Comparison of ENCODE assay signal across 8 mouse cellular contexts in the genomic region with DNA sequence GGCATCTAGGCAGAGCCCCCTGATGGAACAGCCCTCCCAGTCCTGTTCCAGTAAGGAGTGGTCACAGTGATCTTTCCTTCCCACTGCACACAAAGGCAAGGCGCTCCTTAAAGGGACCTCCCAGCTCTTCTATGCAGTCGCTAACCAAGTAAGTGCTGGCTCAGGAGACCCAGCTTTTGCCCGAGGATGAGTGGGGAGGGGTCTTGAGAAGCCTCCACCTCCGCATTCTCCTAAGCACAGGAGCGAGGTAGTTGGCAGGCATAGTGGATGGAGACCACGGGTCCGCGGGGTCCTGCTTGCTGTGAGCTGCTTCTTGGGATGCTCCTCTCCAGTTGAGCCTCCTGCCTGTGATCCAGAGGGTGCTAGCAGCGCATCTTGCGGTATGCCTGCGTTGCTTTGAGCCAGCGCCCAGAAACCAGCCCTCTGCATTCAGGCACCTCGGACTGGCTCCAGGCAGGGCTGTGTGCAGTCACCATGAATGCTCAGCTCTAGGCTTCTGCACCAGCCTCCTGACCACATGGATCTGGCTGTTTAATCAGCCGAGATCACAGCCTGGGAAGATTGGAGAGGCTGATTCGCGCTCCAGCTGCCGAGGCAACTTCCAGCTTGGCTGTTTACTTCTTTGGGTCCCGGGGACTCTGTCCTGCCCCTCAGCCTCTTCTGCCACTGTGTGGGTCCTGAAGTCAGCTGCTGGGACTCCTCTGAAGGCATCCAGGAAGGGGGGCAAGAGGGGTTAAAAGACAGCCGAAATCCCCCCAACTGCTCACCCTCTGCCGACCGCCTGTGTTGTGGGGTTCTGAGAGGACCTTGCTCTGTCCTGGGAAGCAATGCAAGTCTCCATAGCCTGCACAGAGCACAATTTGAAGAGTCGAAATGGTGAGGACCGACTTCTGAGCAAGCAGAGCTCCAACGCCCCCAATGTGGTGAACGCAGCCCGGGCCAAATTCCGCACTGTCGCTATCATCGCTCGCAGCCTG. TPM values are rescaled to one million over a fixed set of nuclear protein-coding genes. Genes with fewer than 3 reads are reported as not detected.
DNase-seq lines count a peak whose midpoint lies in the region; ATAC-seq lines count a peak whose summit lies in the region.

Kcnab1 (plus strand) TSS at position 440 of the 977 bp plus-strand sequence.

- H3K4me1 ChIP-seq in hindbrain, embryonic 16.5 days (ENCODE audit: control insufficient read depth, insufficient read depth, low read depth, low read length), result peaks cover 6% of the 10 kb centered on the region
- no peaks in the 10 kb centered on the region for H3K4me1 ChIP-seq in limb, embryonic 11.5 days (ENCODE audit: control insufficient read depth, insufficient read depth, low read length)
- H3K4me1 ChIP-seq in neural tube, embryonic 15.5 days, result peaks cover 21% of the 10 kb centered on the region

- under 1% methylated on average over 30 of the region's 30 CpGs for WGBS in hindbrain, embryonic 16.5 days
- WGBS in limb, embryonic 11.5 days, result under 1% methylated on average over 30 of the region's 30 CpGs
- WGBS in neural tube, embryonic 15.5 days, result 2% methylated on average over 30 of the region's 30 CpGs

- peak within 1 kb of the TSS; percentile 40 for H3K27ac ChIP-seq in hindbrain, embryonic 16.5 days (ENCODE audit: low read depth, low read length)
- no peak within 1 kb of the TSS for H3K27ac ChIP-seq in limb, embryonic 11.5 days (replicated peaks; ENCODE audit: low read depth, low read length)
- H3K27ac ChIP-seq in neural tube, embryonic 15.5 days (replicated peaks), result peak within 1 kb of the TSS; percentile 45

- H3K9ac ChIP-seq in hindbrain, embryonic 16.5 days (ENCODE audit: low read depth, low read length), result peak within 1 kb of the TSS; percentile 72
- peak within 1 kb of the TSS; percentile 49 for H3K9ac ChIP-seq in limb, embryonic 11.5 days (ENCODE audit: low read length)
- peak within 1 kb of the TSS; percentile 59 for H3K9ac ChIP-seq in neural tube, embryonic 15.5 days (replicated peaks)

- no peaks in the 10 kb centered on the region for H3K9me3 ChIP-seq in hindbrain, embryonic 16.5 days (ENCODE audit: control insufficient read depth, low read length)
- H3K9me3 ChIP-seq in limb, embryonic 11.5 days (ENCODE audit: control insufficient read depth, low read length), result no peaks in the 10 kb centered on the region
- no peaks in the 10 kb centered on the region for H3K9me3 ChIP-seq in neural tube, embryonic 15.5 days (replicated peaks)

- peak within 1 kb of the TSS; percentile 87 for H3K4me2 ChIP-seq in hindbrain, embryonic 16.5 days (ENCODE audit: low read length)
- H3K4me2 ChIP-seq in limb, embryonic 11.5 days (ENCODE audit: low read depth, severe bottlenecking), result peak within 1 kb of the TSS; percentile 92
- peak within 1 kb of the TSS; percentile 95 for H3K4me2 ChIP-seq in neural tube, embryonic 15.5 days

- H3K4me3 ChIP-seq in hindbrain, embryonic 16.5 days (ENCODE audit: low read length), result peak within 1 kb of the TSS; percentile 57
- peak within 1 kb of the TSS; percentile 32 for H3K4me3 ChIP-seq in limb, embryonic 11.5 days (ENCODE audit: low read depth, low read length)
- H3K4me3 ChIP-seq in neural tube, embryonic 15.5 days (replicated peaks), result peak within 1 kb of the TSS; percentile 53

- ATAC-seq in hindbrain, embryonic 16.5 days, result peak; percentile 93
- peak; percentile 65 for ATAC-seq in limb, embryonic 11.5 days (ENCODE audit: insufficient number of reproducible peaks, low FRiP score, low TSS enrichment, low read depth)
- peak; percentile 88 for ATAC-seq in neural tube, embryonic 15.5 days (ENCODE audit: low FRiP score)

- DNase-seq in ZHBTc4 (ENCODE audit: low read depth, low spot score) (peak; percentile 53), MN1 (ENCODE audit: low spot score) (no peak)
- DNase-seq in cerebellum, postnatal 10 days, result peak; percentile 78 to 83
- DNase-seq in frontal cortex, adult 2 months (ENCODE audit: extremely low spot score in 1 of 2, low spot score in 1 of 2), result peak in 1 of 2 experiments; percentile 60
- peak; percentile 61 for DNase-seq in limb, embryonic 11.5 days (ENCODE audit: low spot score)
- no peak for DNase-seq in urinary bladder, postnatal 10 days (ENCODE audit: low spot score)

- H3K27me3 ChIP-seq in hindbrain, embryonic 16.5 days (replicated peaks; ENCODE audit: control insufficient read depth, insufficient read depth, low read length), result no peaks in the 10 kb centered on the region; the same call in 1 of the 2 replicates
- H3K27me3 ChIP-seq in limb, embryonic 11.5 days (ENCODE audit: control insufficient read depth, insufficient read depth, low read length), result peaks cover 6% of the 10 kb centered on the region; the same call in 1 of the 2 replicates
- H3K27me3 ChIP-seq in neural tube, embryonic 15.5 days (replicated peaks), result no peaks in the 10 kb centered on the region

- H3K36me3 ChIP-seq in hindbrain, embryonic 16.5 days (ENCODE audit: control insufficient read depth, insufficient read depth, low read length), result no peaks in the 10 kb centered on the region
- H3K36me3 ChIP-seq in limb, embryonic 11.5 days (ENCODE audit: control insufficient read depth, insufficient read depth, low read length), result no peaks in the 10 kb centered on the region
- H3K36me3 ChIP-seq in neural tube, embryonic 15.5 days, result no peaks in the 10 kb centered on the region

RNA-seq across cellular contexts. Expression of gene Kcnab1, which starts in this region (rescaled TPM):
- 20.4 and 24.5 TPM in 2 replicates for polyA plus RNA-seq in frontal cortex, adult 2 months (2012; rRNA removed)
- polyA plus RNA-seq in hindbrain, embryonic 16.5 days (2015; fragmentation: Nextera tagmentation; extraction: Ambion mirVana), result 12.0 and 12.2 TPM in 2 replicates
- polyA plus RNA-seq in limb, embryonic 11.5 days (2014; fragmentation: Nextera tagmentation; extraction: Ambion mirVana), result 2.6 and 4.1 TPM in 2 replicates
- polyA plus RNA-seq in neural tube, embryonic 15.5 days (2015; fragmentation: Nextera tagmentation; extraction: Ambion mirVana), result 15.4 and 16.3 TPM in 2 replicates

Comparison
In these comparisons a context has a peak if more than half of its experiments do, and no peak if none do; other contexts are left out.
1. DNase-seq: peak in ZHBTc4 (single experiment), cerebellum, postnatal 10 days (2 of 2) and limb, embryonic 11.5 days (single experiment); none in urinary bladder, postnatal 10 days (single experiment) and MN1 (single experiment).
2. Peak in every context shown above with its lines, with median percentiles within 50 percentile points of each other: ATAC-seq, H3K4me2 ChIP-seq, H3K4me3 ChIP-seq and H3K9ac ChIP-seq.